Mouse (Mus musculus) small intestine, adult 2 months (tissue): Measurements from ENCODE around the gene Ciao2b.

Experiments used
- CTCF ChIP-seq: fragments of 200-500 bp; IDR thresholded peaks from 2 replicates; pipeline ENCODE4 v1.5.1; 2012; ENCODE audit warnings: low read depth, mild to moderate bottlenecking, control low read depth, inconsistent platforms, low read length, moderate library complexity, mixed read lengths; ENCODE audit not compliant: insufficient replicate concordance, insufficient read length; ENCODE audit errors: extremely low read depth
- POLR2A ChIP-seq: fragments of 200-500 bp; IDR thresholded peaks from 2 replicates; pipeline ENCODE4 v1.6.1; 2012; ENCODE audit warnings: low read depth, mild to moderate bottlenecking, control low read depth, inconsistent platforms, low read length, moderate library complexity

GRCm38 (mm10) chr8:104630574-104630973 lies 11.2 kb downstream of the Ciao2b start:
- no peak for TF ChIP-seq CTCF
- no peak for TF ChIP-seq POLR2A
